Mouse (Mus musculus) lung, postnatal 4 days (tissue): ENCODE measurements around the gene Mrpl11.
"Not testable (repeated sequence)": the region's sequence is repeated elsewhere in the genome, so short reads cannot be mapped to it uniquely, and the experiment has no call there.

Experiments used
- DNase-seq, 2 experiments: peaks; one replicate each; pipeline ENCODE4 v3.0.0; 2021

The Mrpl11 gene

DNA sequence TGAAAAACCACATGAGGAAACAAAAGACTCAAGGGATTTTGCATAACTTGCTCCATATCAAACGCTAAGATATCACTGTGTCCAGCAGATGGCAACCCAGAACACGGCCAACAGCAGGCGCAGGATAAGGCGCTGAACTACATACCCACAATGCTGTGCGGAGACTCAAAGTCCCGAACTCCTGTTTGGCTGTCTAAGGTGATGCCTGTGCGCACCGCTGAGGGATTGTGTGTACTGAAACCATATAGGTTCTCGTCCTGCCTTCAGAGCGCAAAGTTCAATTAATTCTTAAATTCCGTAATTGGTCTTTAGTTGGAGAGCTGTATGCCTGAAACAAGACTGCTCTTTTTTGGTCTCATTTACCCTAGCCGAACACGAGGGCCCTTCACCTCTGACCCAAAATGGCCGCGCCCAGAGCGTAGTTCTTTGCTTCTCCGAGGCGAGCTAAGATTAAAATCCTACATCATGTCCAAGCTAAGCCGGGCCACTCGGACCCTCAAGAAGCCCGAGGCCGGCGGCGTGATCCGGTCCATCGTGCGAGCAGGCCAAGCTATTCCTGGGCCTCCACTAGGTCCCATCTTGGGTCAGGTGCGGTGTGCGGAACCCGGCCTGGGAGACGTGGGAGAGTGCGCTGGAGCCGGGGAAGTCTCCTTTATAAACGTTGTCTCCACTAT, at the start of gene Mrpl11:
Gene Mrpl11, plus strand, starts transcription at position 220 of the 674 bp plus-strand sequence.
- peak; percentile 89 to 92 for DNase-seq

GRCm38 (mm10) chr19:4915924-4916603, 45.9 kb upstream of the Mrpl11 start:
- no peak for DNase-seq

- DNase-seq, result no peak
Measured at GRCm38 (mm10) chr19:4916827-4917226, 45.1 kb upstream of the Mrpl11 start.

- no peak for DNase-seq
Measured at GRCm38 (mm10) chr19:4919652-4920051, 42.3 kb upstream of the Mrpl11 start.

DNA sequence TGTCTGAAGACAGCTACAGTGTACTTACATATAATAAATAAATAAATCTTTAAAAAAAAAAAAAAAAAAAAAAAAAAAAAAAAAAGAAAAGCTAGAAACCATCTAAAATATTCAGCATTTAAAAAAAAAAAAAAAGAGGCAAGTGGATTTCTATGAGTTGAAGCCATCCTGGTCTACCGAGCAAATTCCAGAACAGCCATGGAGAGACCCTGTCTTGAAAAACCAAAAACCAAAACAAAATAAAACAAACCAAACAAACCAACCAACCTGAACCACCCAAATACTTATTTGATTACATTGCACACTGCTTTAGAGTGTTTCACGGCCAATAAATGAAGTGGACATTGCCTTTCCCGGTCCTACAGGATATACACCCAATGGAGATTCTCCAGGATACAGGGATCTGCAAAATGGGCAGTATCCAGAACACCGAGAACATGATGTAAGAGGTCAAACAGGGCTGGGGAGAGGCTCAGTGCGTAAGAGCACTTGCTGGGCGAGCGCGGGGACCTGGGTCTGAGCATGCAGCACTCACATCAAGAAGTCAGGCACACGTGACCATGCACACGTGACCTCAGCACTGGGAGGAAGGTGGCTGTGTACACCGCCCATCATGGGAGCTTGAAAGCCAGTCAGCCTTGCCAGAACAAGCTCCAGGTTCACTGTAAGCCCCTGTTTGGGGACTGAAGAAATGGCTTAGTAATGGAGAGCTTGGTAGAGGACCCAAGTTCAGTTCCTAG, 36.7 kb upstream of the Mrpl11 start:
- no peak for DNase-seq

DNA sequence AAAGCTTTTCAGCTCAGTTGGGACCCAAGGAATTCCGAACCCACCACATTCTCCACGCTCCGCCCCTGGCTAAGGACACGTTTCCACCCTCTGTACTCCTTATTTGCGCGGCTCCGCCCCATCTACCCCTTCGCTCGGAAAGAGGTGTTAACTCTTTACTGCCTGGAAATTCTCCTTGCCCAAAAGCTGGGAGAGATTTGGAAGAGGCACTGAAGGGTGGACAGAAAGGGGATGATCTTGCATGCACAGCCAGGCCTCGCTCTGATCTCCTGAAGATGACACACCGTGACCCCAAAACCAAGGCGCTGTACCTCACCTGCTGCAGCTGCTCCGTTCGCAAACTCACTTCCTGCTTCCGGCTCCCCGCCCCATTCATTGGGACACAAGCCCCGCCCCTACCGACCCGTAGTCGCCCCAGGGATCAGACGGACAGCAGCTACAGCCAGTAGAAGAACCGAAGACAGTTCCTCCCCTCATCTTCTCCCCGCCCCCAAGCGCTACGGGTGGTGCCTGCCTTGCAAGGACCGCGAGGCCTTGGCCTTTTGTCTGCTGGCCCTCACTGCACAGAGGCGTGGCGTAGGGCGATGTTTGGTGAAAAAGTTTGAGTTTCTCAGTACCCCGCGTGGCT, 33.9 kb upstream of the Mrpl11 start, which contains the start of gene Dpp3:
Gene Dpp3, minus strand, starts transcription at position 384 of the 628 bp plus-strand sequence.
- DNase-seq, result peak; percentile 98 to 99

DNA sequence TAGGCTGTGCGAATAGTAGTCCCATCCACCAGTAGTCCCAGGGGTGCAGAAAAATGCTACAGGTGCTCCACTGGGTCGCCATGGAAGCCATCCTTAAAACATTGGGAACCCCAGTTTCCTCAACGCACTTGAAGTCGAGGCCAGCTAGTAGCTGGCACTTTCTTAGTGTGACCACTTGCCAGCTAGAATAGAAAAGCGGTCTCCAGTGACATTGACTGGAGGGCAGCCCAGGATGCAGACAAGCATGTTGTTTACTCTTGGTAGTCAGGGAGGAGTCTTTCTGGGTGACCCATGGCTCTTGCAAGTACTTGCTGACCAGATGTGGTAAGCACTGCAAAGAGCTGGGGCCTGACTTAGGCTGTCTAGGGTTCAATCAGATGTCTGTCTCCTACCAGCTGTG, 33.2 kb upstream of the Mrpl11 start:
- peak in 1 of 2 experiments; percentile 16 for DNase-seq

DNA sequence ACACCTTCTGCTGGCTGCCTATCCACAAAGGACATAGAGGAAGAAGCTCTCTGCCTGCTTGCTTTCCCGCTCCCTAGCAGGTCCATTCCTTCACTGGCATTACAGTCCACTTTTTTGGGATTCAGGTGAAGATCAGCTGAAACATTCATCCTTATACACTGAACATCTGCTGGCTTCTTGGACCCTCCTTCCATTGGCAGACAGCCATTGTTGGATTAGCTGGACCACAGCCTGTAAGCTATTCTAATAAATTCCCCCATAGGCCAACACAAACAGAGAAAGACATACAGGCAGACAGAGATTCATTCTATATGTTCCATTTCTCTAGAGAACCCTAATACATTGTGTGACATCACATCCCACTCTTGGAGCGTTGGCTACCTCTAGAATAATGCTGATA, 25.1 kb upstream of the Mrpl11 start:
- no peak for DNase-seq

GRCm38 (mm10) chr19:4937444-4938310, 24.3 kb upstream of the Mrpl11 start:
- DNase-seq, result no peak

DNA sequence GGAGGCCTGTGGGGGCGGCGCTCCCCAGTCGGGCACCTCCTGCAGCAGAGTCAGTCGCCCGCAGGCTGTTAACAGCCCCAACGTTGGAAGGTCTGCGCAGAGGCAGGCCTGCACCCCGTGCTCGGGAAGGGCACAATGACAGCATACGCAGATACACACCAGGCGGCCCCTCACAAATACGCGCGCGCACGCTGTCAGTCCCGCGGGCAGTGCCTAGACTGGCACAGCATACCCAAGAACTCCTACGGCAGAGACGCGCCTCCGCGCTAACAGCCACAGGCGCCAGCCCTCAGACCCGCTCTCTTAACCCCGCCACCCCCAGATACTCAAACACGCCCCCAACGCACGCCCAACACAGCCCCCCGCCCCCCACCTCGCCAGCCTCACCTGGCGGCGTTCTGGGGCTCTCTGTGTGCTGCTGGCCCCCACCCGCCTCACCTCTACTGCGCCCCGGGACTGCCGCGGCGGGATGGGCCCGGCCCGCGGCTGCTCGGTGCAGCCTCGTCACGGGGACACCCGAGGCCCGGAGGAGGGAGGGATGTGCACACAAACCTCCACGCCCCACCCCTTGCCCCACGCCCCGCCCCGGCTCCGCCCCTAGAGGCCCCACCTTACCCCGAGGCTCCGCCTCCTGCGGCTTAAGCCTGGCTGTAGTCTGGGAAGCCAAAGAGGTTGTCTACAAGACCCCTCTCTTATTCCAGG, 19.2 kb upstream of the Mrpl11 start, which contains the start of gene Peli3:
Gene Peli3, minus strand, starts transcription at position 577 of the 702 bp plus-strand sequence.
- DNase-seq, result peak; percentile 86

DNA sequence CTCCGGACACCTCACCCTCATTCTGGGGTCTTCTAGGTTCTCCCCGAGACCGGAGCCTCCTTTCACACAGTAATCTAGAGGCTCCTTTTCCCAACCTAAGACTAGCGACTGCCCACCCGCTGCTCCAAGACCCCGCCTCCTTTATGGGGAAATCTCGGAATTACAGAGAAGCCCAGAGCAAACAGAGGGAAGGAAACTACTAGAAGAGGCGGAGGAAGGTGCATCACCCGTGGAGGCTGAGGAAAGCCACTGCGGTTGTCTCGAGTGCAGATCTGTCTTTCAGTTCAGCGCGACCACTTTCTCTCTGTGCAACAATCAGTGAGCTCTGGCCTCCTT, 18.7 kb upstream of the Mrpl11 start:
- no peak for DNase-seq

DNA sequence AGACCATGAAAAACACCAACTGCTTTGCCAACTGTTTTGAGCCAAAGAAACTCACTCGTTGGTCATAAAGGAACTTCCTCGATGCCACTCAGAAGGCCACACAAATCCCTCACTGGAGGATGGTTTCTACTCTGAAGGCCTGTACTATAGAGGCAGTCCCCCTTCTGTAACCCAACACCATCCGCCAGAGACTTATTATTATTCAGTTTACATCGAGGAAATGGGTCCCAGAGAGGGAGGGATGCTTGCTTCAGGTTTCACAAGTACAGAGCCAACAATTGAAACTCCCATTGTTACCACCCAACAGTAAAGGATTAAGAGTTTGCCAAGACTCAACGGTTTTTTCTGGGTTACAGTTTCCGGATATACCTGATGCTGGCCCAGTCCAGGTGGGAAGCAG, 16.4 kb upstream of the Mrpl11 start:
- no peak for DNase-seq

- DNase-seq, result not testable (repeated sequence)
Measured at GRCm38 (mm10) chr19:4948641-4949040, 13.3 kb upstream of the Mrpl11 start.

DNA sequence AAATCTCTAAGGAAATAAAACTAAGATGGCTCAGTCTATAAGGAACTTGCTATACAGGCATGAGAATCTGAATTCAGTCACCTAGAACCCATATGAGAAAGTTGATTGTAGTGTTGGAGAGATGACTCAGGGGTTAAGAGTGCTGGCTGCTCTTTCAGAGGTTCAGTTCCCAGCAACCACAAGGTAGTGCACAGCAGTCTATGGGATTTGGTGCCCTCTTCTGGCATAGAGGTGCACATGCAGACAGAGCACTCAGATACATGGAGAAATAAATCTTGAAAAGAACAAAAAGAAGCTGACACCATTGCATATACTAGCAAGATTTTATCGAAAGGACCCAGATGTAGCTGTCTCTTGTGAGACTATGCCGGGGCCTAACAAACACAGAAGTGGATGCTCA, 6.3 kb downstream of the Mrpl11 start:
- DNase-seq, result no peak

DNA sequence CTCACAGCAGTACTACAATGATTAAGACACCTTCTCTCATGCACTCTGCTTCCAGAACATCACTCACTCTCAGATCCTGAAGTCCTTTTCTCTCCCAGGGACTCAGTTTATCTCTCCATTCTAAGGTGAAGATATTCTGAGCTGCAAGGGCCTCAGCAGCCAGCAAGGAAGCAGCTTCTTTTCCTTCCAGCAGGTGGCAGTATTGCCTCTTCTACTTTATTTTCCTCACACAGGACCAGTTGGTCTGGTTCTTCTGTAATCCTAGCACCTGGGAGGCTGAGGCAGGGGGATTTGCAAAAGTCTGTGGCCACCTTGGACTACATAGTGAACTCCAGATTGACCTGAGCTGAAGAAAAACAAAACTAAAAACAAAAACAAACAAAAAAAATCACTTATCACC, 19.8 kb downstream of the Mrpl11 start:
- DNase-seq, result peak in 1 of 2 experiments; percentile 43

- peak; percentile 89 to 94 for DNase-seq
Measured at GRCm38 (mm10) chr19:4989013-4989412, 27.1 kb downstream of the Mrpl11 start.

GRCm38 (mm10) chr19:4989434-4990255, 27.7 kb downstream of the Mrpl11 start:
- DNase-seq, result no peak

GRCm38 (mm10) chr19:4990256-4990625, 28.3 kb downstream of the Mrpl11 start, which contains the start of gene Npas4:
Gene Npas4, minus strand, starts transcription at chr19:4990316.
- no peak for DNase-seq

GRCm38 (mm10) chr19:4990716-4991115, 28.8 kb downstream of the Mrpl11 start:
- no peak for DNase-seq

DNA sequence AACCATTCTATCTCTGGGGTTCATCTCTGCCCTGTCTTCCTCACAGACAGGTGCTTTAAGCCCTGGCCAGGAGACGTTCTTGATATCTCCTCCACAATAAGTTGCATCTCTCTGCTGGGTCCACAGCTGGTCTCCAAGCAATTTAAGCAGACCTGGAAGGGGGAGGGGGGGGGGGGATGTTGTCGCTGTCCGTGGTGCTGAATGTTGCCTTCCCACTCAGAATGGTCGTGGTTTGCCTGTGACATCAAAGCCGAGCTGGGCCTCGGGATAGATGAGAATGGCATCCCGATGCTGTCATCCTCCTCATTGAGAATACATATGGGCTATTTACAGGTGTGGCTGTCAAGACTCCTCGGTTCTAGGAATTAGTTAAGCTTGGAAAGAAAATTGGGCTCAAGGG, 30.4 kb downstream of the Mrpl11 start:
- no peak for DNase-seq

DNA sequence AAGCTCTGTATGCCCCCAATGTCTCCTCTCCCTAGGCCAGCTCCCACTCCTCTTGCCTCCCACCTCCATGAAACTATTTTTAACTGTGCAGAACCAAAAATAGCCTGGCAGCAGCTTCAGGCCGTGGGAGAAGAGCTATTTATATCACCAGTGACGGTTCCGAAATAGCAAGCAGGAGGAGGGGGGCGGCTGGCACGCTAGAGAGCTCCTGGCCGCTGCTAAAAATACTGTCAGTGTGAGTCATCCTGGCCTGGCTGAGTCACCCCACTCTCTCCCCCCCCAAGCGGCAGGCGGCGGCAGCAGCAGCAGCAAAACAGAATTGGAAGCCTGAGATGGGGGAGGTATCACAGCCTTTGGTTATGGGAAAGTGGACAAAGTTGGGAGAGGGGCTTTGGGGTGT, 31.0 kb downstream of the Mrpl11 start:
- peak; percentile 52 to 74 for DNase-seq
